Mouse (Mus musculus) CH12.LX (cell line): ENCODE data around the gene Fn3krp. TPM values are rescaled to one million over a fixed set of nuclear protein-coding genes. Genes with fewer than 3 reads are reported as not detected.

Experiments
- DNase-seq: peaks from one replicate; pipeline ENCODE4 v3.0.0-alpha.2; 2013; ENCODE audit errors: extremely low read depth
- H3K27ac ChIP-seq: 2 replicates; pipeline ENCODE4 v1.5.1; 2012; ENCODE audit warnings: low read depth, mild to moderate bottlenecking, control low read depth, moderate library complexity; ENCODE audit not compliant: insufficient read depth
- H3K27me3 ChIP-seq: replicated peaks from 2 replicates; pipeline ENCODE3; 2012; ENCODE audit warnings: inconsistent platforms
- H3K36me3 ChIP-seq, 2 experiments: replicated peaks in 1 of 2; 2 replicates each; pipeline versions ENCODE3 to v1.6.1; 2012; ENCODE audit warnings: inconsistent platforms in 1 of 2, low read length in 1 of 2, mild to moderate bottlenecking in 1 of 2, mixed read lengths in 1 of 2, moderate library complexity in 1 of 2; ENCODE audit not compliant: control insufficient read depth in 1 of 2, insufficient read depth in 1 of 2
- H3K4me1 ChIP-seq, 2 experiments: 2 replicates each; pipeline ENCODE4 v1.6.1; 2012; ENCODE audit warnings: inconsistent platforms in 1 of 2, moderate library complexity in 1 of 2; ENCODE audit not compliant: insufficient read depth in 2 of 2, control insufficient read depth in 1 of 2
- H3K4me2 ChIP-seq: 2 replicates; pipeline ENCODE4 v1.6.1; 2012; ENCODE audit warnings: low read depth, mild to moderate bottlenecking, control low read depth; ENCODE audit not compliant: poor library complexity, insufficient read depth, severe bottlenecking
- H3K4me3 ChIP-seq, 3 experiments: fragments of 150-350 bp in 1 of 3; sonication (generic) in 1 of 3; replicated peaks in 1 of 3; 2 replicates each; pipeline versions ENCODE3 to v1.5.1; 2011 to 2012; ENCODE audit warnings: low read depth in 2 of 3, low read length in 2 of 3, mild to moderate bottlenecking in 2 of 3, moderate library complexity in 2 of 3, control low read depth in 1 of 3, improper control_type of control experiment in 1 of 3, inconsistent platforms in 1 of 3, mixed read lengths in 1 of 3; ENCODE audit not compliant: poor library complexity in 1 of 3
- H3K79me2 ChIP-seq: replicated peaks from 2 replicates; pipeline ENCODE4 v1.6.1; 2012; ENCODE audit warnings: mild to moderate bottlenecking, moderate library complexity; ENCODE audit not compliant: control insufficient read depth, poor library complexity, insufficient read depth, severe bottlenecking; ENCODE audit errors: extremely low read depth
- H3K9ac ChIP-seq: 2 replicates; pipeline ENCODE4 v1.6.1; 2012; ENCODE audit warnings: low read depth, mild to moderate bottlenecking, control low read depth, moderate library complexity; ENCODE audit not compliant: insufficient read depth
- H3K9me3 ChIP-seq: replicated peaks from 2 replicates; pipeline ENCODE3; 2012; ENCODE audit warnings: low read length, inconsistent platforms, mixed read lengths
- CHD2 ChIP-seq: IDR thresholded peaks from 2 replicates; pipeline ENCODE4 v1.6.1; 2011; ENCODE audit warnings: low read length, improper control_type of control experiment
- ELF1 ChIP-seq: IDR thresholded peaks from 2 replicates; pipeline ENCODE4 v1.6.1; 2014; ENCODE audit warnings: low read depth, mild to moderate bottlenecking, inconsistent platforms, low read length, improper control_type of control experiment
- EP300 ChIP-seq: IDR thresholded peaks from 2 replicates; pipeline ENCODE4 v1.6.1; 2011; ENCODE audit warnings: low read length, improper control_type of control experiment
- ETS1 ChIP-seq: conservative IDR thresholded peaks from 2 replicates; pipeline ENCODE4 v1.6.1; 2012; ENCODE audit warnings: low read depth, mild to moderate bottlenecking, inconsistent platforms, low read length, improper control_type of control experiment, moderate library complexity
- JUN ChIP-seq: IDR thresholded peaks from 2 replicates; pipeline ENCODE4 v1.6.1; 2011; ENCODE audit warnings: low read depth, mild to moderate bottlenecking, low read length, improper control_type of control experiment, moderate library complexity; ENCODE audit not compliant: insufficient read depth
- JUND ChIP-seq: conservative IDR thresholded peaks from 2 replicates; pipeline ENCODE4 v1.6.1; 2011; ENCODE audit warnings: low read depth, low read length, improper control_type of control experiment
- MAFK ChIP-seq: IDR thresholded peaks from 2 replicates; pipeline ENCODE4 v1.6.1; 2011; ENCODE audit warnings: low read length, improper control_type of control experiment; ENCODE audit not compliant: insufficient replicate concordance
- MAX ChIP-seq: IDR thresholded peaks from 2 replicates; pipeline ENCODE4 v1.6.1; 2011; ENCODE audit warnings: low read length, improper control_type of control experiment
- MAZ ChIP-seq: IDR thresholded peaks from 2 replicates; pipeline ENCODE4 v1.6.1; 2012; ENCODE audit warnings: low read depth, mild to moderate bottlenecking, inconsistent platforms, low read length, improper control_type of control experiment, moderate library complexity
- MEF2A ChIP-seq: IDR thresholded peaks from 2 replicates; pipeline ENCODE4 v1.6.1; 2014; ENCODE audit warnings: low read depth, mild to moderate bottlenecking, inconsistent platforms, low read length, improper control_type of control experiment, borderline replicate concordance
- MYC ChIP-seq: IDR thresholded peaks from 2 replicates; pipeline ENCODE4 v1.6.1; 2011; ENCODE audit warnings: low read depth, mild to moderate bottlenecking, improper control_type of control experiment, low read length
- NRF1 ChIP-seq: IDR thresholded peaks from 2 replicates; pipeline ENCODE4 v1.6.1; 2014; ENCODE audit warnings: low read depth, mild to moderate bottlenecking, inconsistent platforms, low read length, improper control_type of control experiment, moderate library complexity
- POLR2AphosphoS2 ChIP-seq: IDR thresholded peaks from 2 replicates; pipeline ENCODE4 v1.6.1; 2011; ENCODE audit warnings: low read depth, low read length, improper control_type of control experiment
- RAD21 ChIP-seq: IDR thresholded peaks from 2 replicates; pipeline ENCODE4 v1.6.1; 2011; ENCODE audit warnings: low read depth, mild to moderate bottlenecking, low read length, improper control_type of control experiment, moderate library complexity
- RCOR1 ChIP-seq: conservative IDR thresholded peaks from 2 replicates; pipeline ENCODE4 v1.6.1; 2012; ENCODE audit warnings: low read depth, mild to moderate bottlenecking, inconsistent platforms, low read length, improper control_type of control experiment
- SIN3A ChIP-seq: IDR thresholded peaks from 2 replicates; pipeline ENCODE4 v1.6.1; 2012; ENCODE audit warnings: low read length, improper control_type of control experiment, inconsistent platforms
- TCF12 ChIP-seq: IDR thresholded peaks from 2 replicates; pipeline ENCODE4 v1.6.1; 2014; ENCODE audit warnings: low read depth, mild to moderate bottlenecking, inconsistent platforms, low read length, improper control_type of control experiment
- USF1 ChIP-seq: IDR thresholded peaks from 2 replicates; pipeline ENCODE4 v1.6.1; 2014; ENCODE audit warnings: low read depth, mild to moderate bottlenecking, inconsistent platforms, low read length, improper control_type of control experiment
- ZNF384 ChIP-seq: IDR thresholded peaks from 2 replicates; pipeline ENCODE4 v1.6.1; 2012; ENCODE audit warnings: low read depth, low read length, improper control_type of control experiment, inconsistent platforms
- dilution Hi-C: fragments of 300-500 bp; cut with MboI; formaldehyde crosslinking; loops from 2 replicates; pipeline ENCODE4 v1.14.3; 2020; ENCODE audit warnings: low sequenced_read_pairs; ENCODE audit not compliant: extremely low pct_unique_long_range_greater_than_20kb, extremely low pct_ligation_motif_present
- in situ Hi-C: fragments of 300-500 bp; cut with MboI; formaldehyde crosslinking; loops from 3 replicates; pipeline ENCODE4 v1.14.3; 2019; ENCODE audit warnings: low sequenced_read_pairs, low pct_ligation_motif_present, low pct_unique_long_range_greater_than_20kb, mixed read lengths
- polyA plus RNA-seq: library from polyadenylated mRNA; unstranded; fragments of >175 nt; gene quantifications from 2 replicates; pipeline ENCODE4 v1.2.1, GENCODE M21; 2012; ENCODE audit warnings: low read depth; ENCODE audit not compliant: insufficient read length
- total RNA-seq, 2 experiments: library from RNA; depleted of rRNA; stranded (reverse); fragments of 300-350 nt in 1 of 2; fragments of >200 nt in 1 of 2; gene quantifications; 2 replicates each; pipeline ENCODE4 v1.2.3; 2012 to 2014

Fn3krp gene
- total and polyA plus RNA-seq, 3 experiments = 3.6 to 11.2 (median 9.8) TPM

GRCm38 (mm10) chr11:121387750-121388553 lies 33.2 kb upstream of the Fn3krp start, which contains the start of gene Rab40b:
TSS of gene Rab40b (minus strand) at chr11:121388251.
- dilution Hi-C loops = no loop called here
- H3K4me3 ChIP-seq = peak within 1 kb of the TSS in 2 of 3 experiments; percentile 25 to 45
- H3K27ac ChIP-seq = no peak within 1 kb of the TSS

GRCm38 (mm10) chr11:121388554-121388945 lies 32.7 kb upstream of the Fn3krp start:
- Histone ChIP-seq H3K9ac (no peak overlapping the region), H3K4me2 (peak overlapping the region; percentile 61), H3K27ac (no peak overlapping the region), H3K27me3 (peaks cover 34% of the 10 kb centered on the region), H3K36me3 (no peaks in the 10 kb centered on the region), H3K79me2 (no peaks in the 10 kb centered on the region), H3K9me3 (peaks cover 3% of the 10 kb centered on the region), H3K4me1 (peaks cover 0 to 4% of the 10 kb centered on the region in 2 experiments; a peak in 3 of 4 replicates), H3K4me3 (peak overlapping the region in 2 of 3 experiments; percentile 25 to 45)
- in situ Hi-C loops = no loop called here
- dilution Hi-C loops = no loop called here
- DNase-seq = no peak
- no peak for TF ChIP-seq EP300
- no peak for TF ChIP-seq USF1
- TF ChIP-seq RAD21 = no peak
- TF ChIP-seq ELF1 = no peak
- peak; percentile 40; the same call in 1 of the 2 replicates for TF ChIP-seq MAX
- TF ChIP-seq MYC = 0 out of 2 replicates have a peak, but pooled peaks have one; percentile 38
- TF ChIP-seq MAFK = no peak
- TF ChIP-seq POLR2AphosphoS2 = no peak
- TF ChIP-seq CHD2 = no peak
- no peak for TF ChIP-seq ZNF384
- 0 out of 2 replicates have a peak, but pooled peaks have one; percentile 3 for TF ChIP-seq SIN3A
- TF ChIP-seq TCF12 = no peak
- no peak for TF ChIP-seq RCOR1
- TF ChIP-seq ETS1 = no peak
- no peak for TF ChIP-seq JUND

More at GRCm38 (mm10) chr11:121387750-121388553, 33.2 kb upstream of the Fn3krp start, which contains the start of gene Rab40b:
- Histone ChIP-seq H3K36me3 (no peaks in the 10 kb centered on the region), H3K4me2 (peak within 1 kb of the TSS; percentile 61), H3K79me2 (no peaks in the 10 kb centered on the region), H3K9me3 (peaks cover 3% of the 10 kb centered on the region), H3K9ac (no peak within 1 kb of the TSS), H3K4me1 (peaks cover 0 to 4% of the 10 kb centered on the region in 2 experiments; a peak in 3 of 4 replicates), H3K27me3 (peaks cover 32% of the 10 kb centered on the region)
- 0 out of 2 replicates have a peak, but pooled peaks have one; percentile 15 for TF ChIP-seq SIN3A
- TF ChIP-seq MAX = no peak; the same call in 1 of the 2 replicates
- TF ChIP-seq JUN = no peak
- no peak for TF ChIP-seq MEF2A
- TF ChIP-seq NRF1 = peak; percentile 9; the same call in 1 of the 2 replicates
- no peak for TF ChIP-seq USF1
- TF ChIP-seq MAZ = 0 out of 2 replicates have a peak, but pooled peaks have one; percentile 28
- no peak for TF ChIP-seq CHD2
- TF ChIP-seq POLR2AphosphoS2 = no peak
- DNase-seq = peak; percentile 84
- in situ Hi-C loops = no loop called here
